Mouse (Mus musculus) adrenal gland (tissue): ENCODE data around the gene Tti1.

Source experiments
- intact Hi-C: fragments of 180-260 bp; cut with DNase I; formaldehyde crosslinking; loops from one replicate; pipeline ENCODE4 v1.15.1; 2025

Tti1 gene

GRCm38 (mm10) chr2:158043504-158043903 is 15.3 kb upstream of the Tti1 start:
- intact Hi-C loops, result no loop called here

DNA sequence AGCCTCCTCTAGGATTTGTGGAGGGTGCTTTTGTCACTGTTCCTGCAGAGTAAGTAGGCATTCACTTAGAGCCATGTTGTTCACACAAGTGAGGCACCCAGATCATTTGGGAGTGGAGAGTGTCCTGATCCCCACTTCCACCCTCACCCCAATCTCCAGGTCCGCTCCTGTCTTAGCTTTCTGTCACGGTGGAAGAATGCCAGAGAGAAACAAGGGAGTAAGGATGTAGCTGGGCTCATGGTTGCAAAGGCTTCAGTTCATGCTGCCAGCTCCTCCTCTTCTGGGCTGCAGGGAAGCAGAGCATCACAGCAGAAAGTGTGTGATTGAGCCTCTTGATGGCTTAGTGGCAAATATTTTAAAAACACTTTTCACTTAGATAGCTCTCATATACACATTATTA is 12.2 kb upstream of the Tti1 start:
- intact Hi-C loops, result no loop called here

GRCm38 (mm10) chr2:158039662-158040061 is 11.4 kb upstream of the Tti1 start:
- intact Hi-C loops, result no loop called here

- intact Hi-C loops, result no loop called here
These were observed 9.3 kb upstream of the Tti1 start for GRCm38 (mm10) chr2:158037571-158037970.

DNA sequence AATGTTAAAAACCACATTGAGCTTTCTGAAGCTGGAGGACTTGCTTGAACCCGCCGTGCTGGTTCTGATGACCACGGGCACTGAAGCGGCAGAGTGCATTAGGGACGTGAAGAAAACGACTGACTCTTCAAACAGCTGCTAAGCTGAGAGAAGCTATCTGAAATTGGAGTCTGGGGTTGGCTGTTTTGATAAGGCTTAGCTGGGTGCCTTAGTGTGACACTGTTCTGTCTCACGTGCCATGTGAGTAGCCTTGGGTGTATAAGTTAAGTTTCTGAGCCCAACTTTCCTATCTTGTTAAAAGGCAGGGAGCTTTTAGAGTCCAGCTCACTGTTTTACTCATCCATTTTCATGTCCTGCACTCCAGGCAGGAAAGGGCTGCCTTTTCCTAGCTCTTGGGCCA is 8.7 kb upstream of the Tti1 start:
- intact Hi-C loops, result no loop called here

GRCm38 (mm10) chr2:158036408-158036807 is 8.2 kb upstream of the Tti1 start:
- intact Hi-C loops, result no loop called here

DNA sequence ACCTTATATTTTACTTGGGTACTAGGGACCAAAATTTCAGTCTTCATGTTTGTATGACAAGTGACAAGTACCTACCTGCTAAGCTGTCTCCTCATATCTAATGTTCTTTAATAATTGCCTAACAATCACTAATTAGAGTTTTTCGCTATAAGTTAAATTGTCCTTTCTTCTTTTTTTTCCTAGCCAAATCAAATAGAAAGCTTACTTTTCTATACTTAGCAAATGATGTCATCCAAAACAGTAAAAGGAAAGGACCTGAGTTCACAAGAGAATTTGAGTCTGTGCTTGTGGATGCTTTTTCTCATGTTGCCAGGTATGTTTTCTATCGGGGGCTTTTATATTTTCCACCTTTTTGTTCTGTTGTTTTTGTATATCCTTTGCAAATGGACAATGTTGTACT is 7.6 kb upstream of the Tti1 start:
- intact Hi-C loops, result no loop called here

- intact Hi-C loops, result no loop called here
These were observed 1.8 kb upstream of the Tti1 start for GRCm38 (mm10) chr2:158030007-158030406.

DNA sequence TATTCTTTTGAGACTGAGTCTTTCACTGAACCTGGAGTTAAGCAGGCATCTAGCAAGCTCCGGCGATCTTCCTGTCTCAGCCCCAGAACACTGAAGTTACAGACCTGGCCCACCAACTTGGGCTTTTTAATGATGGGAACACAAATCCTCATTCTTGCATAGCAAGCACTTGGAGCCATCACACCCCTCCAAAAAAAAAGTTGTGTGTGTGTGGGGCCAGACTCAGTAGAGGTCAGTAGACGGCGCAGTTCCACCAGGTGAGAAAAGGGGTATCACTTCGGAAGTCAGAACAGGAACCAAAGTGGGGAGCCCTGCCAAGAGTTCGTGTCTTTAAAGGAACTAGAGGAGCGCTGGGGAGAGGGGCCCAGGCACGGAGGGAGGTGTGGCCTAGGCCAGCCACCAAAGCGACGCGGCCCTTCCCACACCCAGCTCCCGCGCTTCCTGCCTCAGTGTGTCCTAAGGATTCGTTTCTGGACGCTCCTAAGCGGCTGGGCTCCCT is 329 bp downstream of the Tti1 start:
- intact Hi-C loops, result no loop called here

GRCm38 (mm10) chr2:158017330-158017729 is 10.9 kb downstream of the Tti1 start:
- intact Hi-C loops, result no loop called here

- intact Hi-C loops, result no loop called here
These were observed 15.6 kb downstream of the Tti1 start for GRCm38 (mm10) chr2:158012608-158013007.

DNA sequence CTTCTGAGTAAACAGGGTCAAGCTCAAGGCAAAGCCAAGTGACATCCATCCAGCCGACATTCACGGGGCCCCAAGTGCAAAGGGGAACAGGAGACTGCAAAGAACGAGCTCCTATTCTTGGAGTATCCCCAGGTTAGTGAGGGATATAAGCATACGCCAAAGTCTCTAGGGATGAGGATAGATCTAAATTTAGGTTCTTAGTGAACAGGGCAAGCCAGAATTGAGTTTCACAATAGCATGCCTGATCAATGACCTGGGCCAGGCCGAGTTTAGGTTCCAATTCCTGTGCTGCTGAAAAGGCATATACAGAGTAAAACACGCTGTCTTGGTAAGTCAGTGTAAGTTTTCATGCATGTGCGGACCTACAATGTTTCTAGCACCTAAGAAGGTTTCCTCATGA is 18.9 kb downstream of the Tti1 start:
- intact Hi-C loops, result no loop called here

DNA sequence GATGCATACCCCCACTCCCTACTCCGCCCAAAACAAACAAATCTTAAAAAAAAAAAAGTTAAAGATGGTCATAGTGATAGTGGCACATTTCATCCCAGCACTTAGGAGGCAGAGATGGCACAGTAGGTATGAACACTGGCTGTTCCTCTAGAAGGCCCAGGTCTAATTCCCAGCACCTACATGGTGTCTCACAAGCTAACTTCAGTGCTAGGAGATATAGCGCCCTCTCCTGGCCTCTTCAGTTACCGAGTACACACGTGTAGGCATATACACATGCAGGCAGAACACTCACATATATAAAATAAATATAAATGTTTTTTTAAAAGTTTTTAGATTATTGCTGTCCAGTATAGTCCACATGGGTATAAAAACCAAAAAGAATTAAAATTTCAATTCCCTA is 22.6 kb downstream of the Tti1 start:
- intact Hi-C loops, result no loop called here

DNA sequence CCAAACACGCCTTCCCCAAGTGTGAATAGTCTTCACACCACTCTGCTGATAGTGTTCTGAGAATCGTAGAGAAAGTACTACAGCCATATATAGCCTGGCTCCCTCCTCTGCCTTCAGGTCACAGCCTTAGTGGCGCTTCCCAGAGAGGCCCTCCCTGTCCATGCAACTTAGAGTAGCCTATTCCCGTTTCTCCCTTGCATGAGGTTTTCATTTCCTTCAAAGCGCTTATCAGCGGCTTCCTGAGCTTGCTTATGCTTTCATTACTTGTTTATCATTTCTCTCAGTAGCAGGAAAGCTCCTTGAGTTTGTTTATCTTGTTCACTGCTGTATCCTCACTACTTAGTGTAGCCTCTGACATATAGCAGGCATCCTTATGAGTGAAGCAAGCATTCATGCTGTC is 23.6 kb downstream of the Tti1 start:
- intact Hi-C loops, result no loop called here

GRCm38 (mm10) chr2:157998817-157999216 is 29.4 kb downstream of the Tti1 start:
- intact Hi-C loops, result loop anchor here (10.0 kb wide), 1 partner anchor 364 kb away; no protein-coding TSS in a partner anchor

- intact Hi-C loops, result loop anchor here (10.0 kb wide), 1 partner anchor 358 kb away; no protein-coding TSS in a partner anchor
These were observed 35.7 kb downstream of the Tti1 start for GRCm38 (mm10) chr2:157992501-157992900.

DNA sequence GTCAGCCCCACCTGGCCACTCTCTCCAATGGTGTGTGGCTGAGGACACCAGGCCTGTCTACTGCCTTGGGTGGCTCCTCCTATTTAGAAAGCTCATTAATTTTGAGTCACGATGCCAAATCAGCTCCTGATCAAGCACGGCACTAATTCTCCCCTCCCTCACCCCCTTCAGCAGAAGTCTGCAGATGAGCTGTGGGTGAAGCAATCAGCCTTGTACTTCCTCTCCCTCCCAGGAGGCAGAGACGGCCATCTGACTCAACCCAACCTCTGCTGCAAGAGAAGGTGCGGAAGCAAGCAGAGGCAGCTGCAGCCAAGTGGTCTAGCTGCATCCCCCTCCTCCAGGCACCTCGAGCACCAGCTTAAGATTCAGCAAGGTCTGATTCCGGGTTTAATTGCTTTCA is 37.2 kb downstream of the Tti1 start:
- intact Hi-C loops, result loop anchor here (10.0 kb wide), 1 partner anchor 356 kb away; no protein-coding TSS in a partner anchor

GRCm38 (mm10) chr2:157989946-157990345 is 38.3 kb downstream of the Tti1 start:
- intact Hi-C loops, result loop anchor here (10.0 kb wide), 1 partner anchor 355 kb away; no protein-coding TSS in a partner anchor

DNA sequence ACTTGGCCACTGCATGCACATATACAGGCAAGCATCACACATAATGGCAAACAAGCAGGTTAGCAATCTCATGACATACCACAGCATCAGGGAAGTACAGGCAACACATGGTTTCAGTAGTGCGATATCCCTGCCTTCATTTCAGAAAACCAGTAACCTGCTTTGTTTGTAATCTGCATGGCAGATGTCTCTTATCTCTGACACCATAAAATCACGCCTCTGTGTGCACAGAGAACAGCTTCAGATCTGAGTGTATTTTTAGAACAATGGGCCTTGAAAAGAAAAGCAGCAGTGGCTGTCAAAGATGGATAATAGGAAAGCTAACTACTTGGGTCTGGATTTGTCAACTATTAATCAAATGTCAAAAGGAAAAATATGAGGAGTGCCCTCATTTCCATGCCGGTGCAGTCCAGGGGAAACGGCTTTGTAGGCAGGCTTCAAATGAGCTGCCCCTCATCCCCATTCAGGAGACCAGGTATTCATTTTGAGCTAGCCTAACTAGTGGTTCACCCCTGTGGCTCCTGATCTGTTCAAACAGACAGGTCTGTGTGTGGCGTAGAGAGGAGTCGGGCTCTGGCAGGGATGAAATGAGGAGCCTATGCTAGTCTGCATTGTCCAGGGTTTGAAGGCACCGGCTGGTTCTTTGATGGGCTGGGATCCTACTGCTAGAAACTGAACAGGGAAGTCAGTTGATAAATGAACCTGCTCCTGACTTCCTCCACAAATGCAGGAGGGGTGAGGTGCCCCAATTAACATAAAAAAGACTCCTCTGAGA is 39.6 kb downstream of the Tti1 start:
- intact Hi-C loops, result no loop called here

GRCm38 (mm10) chr2:157986235-157986634 is 42.0 kb downstream of the Tti1 start:
- intact Hi-C loops, result no loop called here

GRCm38 (mm10) chr2:157985611-157986010 is 42.6 kb downstream of the Tti1 start:
- intact Hi-C loops, result no loop called here

DNA sequence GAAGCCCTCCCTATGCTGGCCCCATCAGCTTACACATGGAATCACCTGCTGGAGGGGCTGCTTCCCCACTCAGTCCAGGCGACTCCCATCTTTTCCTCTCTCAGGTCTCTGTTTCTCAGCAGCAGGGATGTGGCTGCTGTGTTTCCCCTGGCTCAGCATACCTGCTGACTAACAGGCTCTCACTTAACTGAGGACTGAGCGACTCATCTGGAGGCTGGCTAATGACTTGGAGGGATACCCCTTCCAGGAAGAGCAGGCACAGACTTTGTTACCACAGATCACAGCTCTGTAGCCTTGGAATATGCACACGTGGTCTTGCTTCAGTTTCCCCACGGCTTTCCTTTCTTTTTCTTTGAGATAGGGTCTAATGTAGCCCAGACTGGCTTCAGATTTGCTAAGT is 45.0 kb downstream of the Tti1 start:
- intact Hi-C loops, result no loop called here

DNA sequence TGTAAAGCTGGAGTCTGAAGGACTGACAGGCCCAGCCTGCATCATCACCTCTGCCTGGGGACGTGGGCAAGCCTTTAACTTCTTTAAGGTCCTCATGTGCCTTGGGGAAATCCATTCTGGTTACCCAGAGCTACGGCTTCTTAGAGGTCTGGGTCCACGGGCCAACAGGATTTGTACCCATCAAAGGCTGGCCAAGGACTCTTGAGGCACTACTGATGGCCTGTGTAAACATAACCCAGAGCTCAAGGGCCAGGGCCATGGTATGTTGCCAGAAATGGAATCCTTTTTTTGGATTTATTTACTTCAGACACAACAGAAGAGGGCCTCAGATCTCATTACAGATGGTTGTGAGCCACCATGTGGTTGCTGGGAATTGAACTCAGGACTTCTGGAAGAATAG is 45.5 kb downstream of the Tti1 start:
- intact Hi-C loops, result no loop called here
